Mouse (Mus musculus) liver, postnatal 0 days (tissue): Measurements from ENCODE around the gene A730061H03Rik. TPM values are rescaled to one million over a fixed set of nuclear protein-coding genes. Genes with fewer than 3 reads are reported as not detected.

Experiments used
- ATAC-seq: fragments of 200-750 bp; cut with Nextera tagmentation; 2 replicates; pipeline ENCODE4 v1.8.0; 2017; ENCODE audit warnings: mild to moderate bottlenecking, moderate library complexity
- DNase-seq: peaks from one replicate; pipeline ENCODE4 v3.0.0-alpha.2; 2016
- H3K27ac ChIP-seq: fragments of 300-500 bp; sonication (generic); 2 replicates; pipeline ENCODE4 v1.5.1; 2014; ENCODE audit warnings: antibody characterized with exemption, moderate library complexity, mild to moderate bottlenecking, low read depth
- H3K27me3 ChIP-seq: fragments of 300-500 bp; sonication (generic); 2 replicates; pipeline ENCODE4 v1.6.1; 2014; ENCODE audit warnings: low read length, control low read depth, mixed read lengths; ENCODE audit not compliant: insufficient read depth
- H3K36me3 ChIP-seq: fragments of 300-500 bp; sonication (generic); replicated peaks from 2 replicates; pipeline ENCODE4 v1.6.1; 2014; ENCODE audit warnings: mild to moderate bottlenecking, control low read depth, low read length, moderate library complexity, mixed read lengths; ENCODE audit not compliant: insufficient read depth
- H3K4me1 ChIP-seq: fragments of 300-500 bp; sonication (generic); 2 replicates; pipeline ENCODE4 v1.6.1; 2014; ENCODE audit warnings: antibody characterized with exemption, mild to moderate bottlenecking, control low read depth; ENCODE audit not compliant: insufficient read depth
- H3K4me2 ChIP-seq: fragments of 300-500 bp; sonication (generic); 2 replicates; pipeline ENCODE4 v1.6.1; 2014; ENCODE audit warnings: low read depth, mild to moderate bottlenecking, low read length, moderate library complexity, mixed read lengths
- H3K4me3 ChIP-seq: fragments of 300-500 bp; sonication (generic); 2 replicates; pipeline ENCODE4 v1.5.1; 2014; ENCODE audit warnings: low read depth, low read length
- H3K9ac ChIP-seq: fragments of 300-500 bp; sonication (generic); replicated peaks from 2 replicates; pipeline ENCODE4 v1.6.1; 2014; ENCODE audit warnings: mild to moderate bottlenecking, moderate library complexity
- H3K9me3 ChIP-seq: fragments of 300-500 bp; sonication (generic); 2 replicates; pipeline ENCODE4 v1.6.1; 2016; ENCODE audit warnings: mild to moderate bottlenecking, control low read depth, low read length, mixed read lengths
- CTCF ChIP-seq: sonication (generic); IDR thresholded peaks from 2 replicates; pipeline ENCODE4 v1.5.1; 2016; ENCODE audit warnings: antibody characterized with exemption, low read depth
- EP300 ChIP-seq: IDR thresholded peaks from 2 replicates; pipeline ENCODE4 v1.6.1; 2016; ENCODE audit warnings: antibody characterized with exemption, low read depth, mild to moderate bottlenecking
- WGBS: fragments of 180-500 bp; shearing (Covaris S2); extraction: QIAGEN DNeasy Blood & Tissue Kit; methylation state at CpG from one replicate; pipeline ENCODE4 v1.1.7; 2014; ENCODE audit not compliant: insufficient replicate concordance; 5-methylcytosine and 5-hydroxymethylcytosine counted together
- polyA plus RNA-seq: library from polyadenylated mRNA; unstranded; fragments of >200 nt; fragmentation: Nextera tagmentation; extraction: Ambion mirVana; gene quantifications from 2 replicates; pipeline ENCODE4 v1.2.1, GENCODE M21; 2015

Gene A730061H03Rik
- polyA plus RNA-seq, 1 experiment from 2014 or later = 1.4 TPM

- Histone ChIP-seq H3K4me2 (peak overlapping the region; percentile 13; the same call in 1 of the 2 replicates), H3K27ac (peak overlapping the region; percentile 88), H3K4me1 (peaks cover 41% of the 10 kb centered on the region), H3K4me3 (no peak overlapping the region), H3K27me3 (no peaks in the 10 kb centered on the region), H3K9me3 (no peaks in the 10 kb centered on the region), H3K36me3 (peaks cover under 1% of the 10 kb centered on the region), H3K9ac (peak overlapping the region; percentile 36; the same call in 1 of the 2 replicates)
- 84% methylated on average over 3 of the region's 3 CpGs for WGBS
- TF ChIP-seq CTCF = no peak
- no peak for TF ChIP-seq EP300
- ATAC-seq (no peak), DNase-seq (no peak)
These were observed 2.6 kb downstream of the A730061H03Rik start for GRCm38 (mm10) chr14:55557587-55557986.

- no peaks in the 10 kb centered on the region for H3K9me3 ChIP-seq
- 8% methylated on average over 5 of the region's 5 CpGs for WGBS
- ATAC-seq (no peak), DNase-seq (peak; percentile 90)
- peak overlapping the region; percentile 13 for H3K4me2 ChIP-seq
- no peak overlapping the region for H3K4me3 ChIP-seq
- H3K27ac ChIP-seq = peak overlapping the region; percentile 88
- H3K9ac ChIP-seq = peak overlapping the region; percentile 36; the same call in 1 of the 2 replicates
- no peaks in the 10 kb centered on the region; the same call in 1 of the 2 replicates for H3K36me3 ChIP-seq
- H3K4me1 ChIP-seq = peaks cover 35% of the 10 kb centered on the region
- H3K27me3 ChIP-seq = no peaks in the 10 kb centered on the region
- peak; percentile 99 for TF ChIP-seq CTCF
- TF ChIP-seq EP300 = peak; percentile 76; the same call in 1 of the 2 replicates
These were observed 3.2 kb downstream of the A730061H03Rik start for GRCm38 (mm10) chr14:55557003-55557402.

GRCm38 (mm10) chr14:55555788-55556187, 4.4 kb downstream of the A730061H03Rik start:
- ATAC-seq (no peak), DNase-seq (no peak)
- H3K27me3 ChIP-seq = no peaks in the 10 kb centered on the region
- H3K4me2 ChIP-seq = no peak overlapping the region
- WGBS = 67% methylated on average over 3 of the region's 3 CpGs
- no peak overlapping the region for H3K4me3 ChIP-seq
- no peak overlapping the region for H3K27ac ChIP-seq
- H3K36me3 ChIP-seq = no peaks in the 10 kb centered on the region
- no peak overlapping the region for H3K9ac ChIP-seq
- TF ChIP-seq CTCF (no peak), EP300 (no peak)
- no peaks in the 10 kb centered on the region for H3K9me3 ChIP-seq
- H3K4me1 ChIP-seq = peaks cover 25% of the 10 kb centered on the region

DNA sequence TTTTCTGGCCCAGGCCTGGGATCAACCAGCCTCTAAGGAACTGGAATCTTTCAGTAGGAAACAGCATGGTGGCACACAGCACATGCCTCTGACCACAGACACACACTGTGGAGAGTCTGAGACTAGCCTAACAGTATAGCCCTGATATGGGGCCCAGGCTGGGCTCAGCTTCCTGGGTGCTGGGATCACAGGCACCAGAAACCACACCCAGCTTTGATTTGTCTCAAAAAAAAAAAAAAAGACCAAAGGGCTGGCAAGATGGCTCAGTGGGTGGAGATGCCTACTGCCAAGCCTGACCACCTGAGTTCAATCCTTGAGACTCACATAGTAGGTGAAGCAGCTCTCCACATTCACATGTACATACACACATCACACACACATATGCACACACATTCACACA, 5.6 kb downstream of the A730061H03Rik start:
- no peak overlapping the region for H3K4me3 ChIP-seq

GRCm38 (mm10) chr14:55551794-55552193, 8.4 kb downstream of the A730061H03Rik start:
- WGBS = 89% methylated on average over 8 of the region's 8 CpGs
- DNase-seq (no peak), ATAC-seq (no peak)
- no peak overlapping the region for H3K27ac ChIP-seq
- no peaks in the 10 kb centered on the region for H3K27me3 ChIP-seq
- H3K36me3 ChIP-seq = peaks cover 34% of the 10 kb centered on the region
- TF ChIP-seq EP300 (no peak), CTCF (no peak)
- no peaks in the 10 kb centered on the region for H3K9me3 ChIP-seq
- peaks cover 5% of the 10 kb centered on the region for H3K4me1 ChIP-seq
- no peak overlapping the region for H3K4me2 ChIP-seq
- no peak overlapping the region for H3K4me3 ChIP-seq
- no peak overlapping the region for H3K9ac ChIP-seq

More for the DNA sequence above, 5.6 kb downstream of the A730061H03Rik start:
- H3K4me1 ChIP-seq = peaks cover 25% of the 10 kb centered on the region
- H3K27ac ChIP-seq = no peak overlapping the region
- H3K27me3 ChIP-seq = no peaks in the 10 kb centered on the region
- peaks cover 6% of the 10 kb centered on the region for H3K36me3 ChIP-seq
- TF ChIP-seq CTCF = no peak
- TF ChIP-seq EP300 = no peak
- DNase-seq (no peak), ATAC-seq (no peak)
- no peaks in the 10 kb centered on the region for H3K9me3 ChIP-seq
- no peak overlapping the region for H3K9ac ChIP-seq
- H3K4me2 ChIP-seq = no peak overlapping the region

DNA sequence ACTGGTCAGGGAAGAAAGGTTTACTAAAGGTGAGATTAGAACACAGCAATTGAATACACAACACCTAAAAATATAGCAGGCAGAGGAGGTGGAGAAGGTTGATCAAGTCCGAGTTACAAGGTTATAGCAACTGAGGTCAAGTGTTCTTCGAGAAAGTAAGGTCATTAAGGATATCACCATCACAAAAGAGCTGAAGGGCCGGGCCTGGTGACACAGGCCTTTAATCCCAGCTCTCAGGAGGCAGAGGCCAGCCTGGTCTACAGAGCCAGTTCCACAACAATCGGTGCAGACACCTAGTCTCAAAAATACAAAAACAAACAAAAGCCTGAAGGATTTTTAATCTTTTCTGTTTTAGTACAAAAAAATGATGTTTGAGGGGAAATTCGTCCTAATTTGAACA, 8.9 kb downstream of the A730061H03Rik start:
- Histone ChIP-seq H3K36me3 (peaks cover 37% of the 10 kb centered on the region), H3K4me2 (no peak overlapping the region), H3K9me3 (no peaks in the 10 kb centered on the region), H3K27ac (no peak overlapping the region), H3K9ac (no peak overlapping the region), H3K27me3 (no peaks in the 10 kb centered on the region), H3K4me1 (peaks cover under 1% of the 10 kb centered on the region; the same call in 1 of the 2 replicates), H3K4me3 (no peak overlapping the region)
- 72% methylated on average over 5 of the region's 5 CpGs for WGBS
- no peak for TF ChIP-seq EP300
- ATAC-seq (no peak), DNase-seq (no peak)

DNA sequence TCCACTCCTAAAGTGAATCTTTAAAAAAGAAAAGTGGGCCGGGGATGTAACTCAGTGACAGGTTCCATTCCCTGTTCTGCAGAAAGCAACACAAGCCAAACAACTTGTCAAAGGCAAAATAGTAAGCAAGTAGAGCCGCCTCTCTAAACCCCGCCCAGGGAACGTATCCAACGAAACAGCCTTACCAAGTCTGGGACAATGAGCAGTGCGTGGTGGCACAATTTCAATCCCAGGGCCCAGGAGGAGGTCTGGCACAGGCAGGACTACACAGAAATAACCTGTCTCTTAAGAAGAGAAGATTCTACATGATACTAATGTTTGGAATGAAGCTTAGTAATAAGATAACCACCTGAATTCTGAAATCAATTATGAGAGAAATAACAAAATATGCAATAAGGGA, 10.0 kb downstream of the A730061H03Rik start:
- Histone ChIP-seq H3K27ac (no peak overlapping the region), H3K4me3 (no peak overlapping the region), H3K36me3 (peaks cover 47% of the 10 kb centered on the region), H3K27me3 (no peaks in the 10 kb centered on the region), H3K4me1 (no peaks in the 10 kb centered on the region), H3K9me3 (no peaks in the 10 kb centered on the region), H3K4me2 (no peak overlapping the region), H3K9ac (no peak overlapping the region)
- ATAC-seq (no peak), DNase-seq (no peak)
- WGBS = 91% methylated on average over 6 of the region's 6 CpGs
- TF ChIP-seq EP300 (no peak), CTCF (no peak)
